Mouse (Mus musculus): Measurements from ENCODE around the gene Lgi1.

Gene Lgi1

GRCm38 (mm10) chr19:38261351-38261750 is 3.0 kb upstream of the Lgi1 start:
- DNase-seq (ENCODE audit: low spot score in 2 of 2): no peak

DNA sequence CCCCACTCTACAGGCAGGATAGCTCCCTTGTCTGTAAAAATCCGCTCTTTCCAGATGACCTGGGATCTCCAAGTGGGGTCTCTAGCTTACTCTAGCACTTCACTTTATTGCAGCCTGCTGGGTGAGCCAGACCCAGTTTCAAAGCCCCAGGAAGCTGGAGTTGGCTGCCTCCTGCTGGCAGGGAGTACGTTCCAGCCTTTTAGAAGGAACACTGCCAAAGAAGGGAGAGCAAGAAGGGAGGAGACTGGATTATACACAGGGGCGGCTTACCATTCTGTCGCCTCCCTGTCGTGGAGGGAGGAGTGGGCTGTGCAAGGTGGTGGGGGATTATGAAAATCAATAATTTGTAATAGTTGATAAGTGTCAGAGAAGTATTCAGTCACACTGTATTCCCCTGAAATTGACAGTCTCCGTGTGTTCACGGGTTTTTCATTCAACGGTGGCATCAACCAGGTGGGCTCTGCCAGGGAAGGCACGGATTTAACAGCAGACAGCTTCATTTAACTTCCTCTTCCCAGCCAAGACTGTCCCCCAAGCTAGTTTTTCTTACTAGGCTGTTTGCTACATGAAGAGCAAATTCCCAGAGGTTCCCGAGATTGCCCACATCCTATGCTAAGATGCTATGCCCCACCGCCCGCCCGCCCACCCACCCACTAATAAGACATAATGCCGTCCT is 369 bp upstream of the Lgi1 start:
- no peak for DNase-seq (ENCODE audit: low spot score in 2 of 2)

DNA sequence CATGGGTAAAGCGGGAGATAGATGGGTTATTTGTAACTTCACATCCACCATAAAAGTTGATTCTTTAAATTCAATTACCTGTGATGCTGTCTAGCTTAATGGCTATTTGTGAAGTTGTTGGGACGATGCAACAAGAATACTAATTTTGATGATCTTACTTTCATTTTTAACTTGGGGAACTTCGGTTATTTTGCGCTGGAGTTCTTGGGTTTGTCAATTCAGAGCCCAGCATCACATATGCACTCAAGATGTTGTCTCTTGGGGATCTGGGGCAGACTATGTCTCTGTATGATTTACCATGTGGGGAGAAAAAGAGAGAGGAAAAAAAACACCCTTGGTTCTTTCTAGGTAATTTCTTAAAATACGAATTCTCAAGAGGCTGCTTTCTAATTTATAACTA is 1.4 kb downstream of the Lgi1 start:
- DNase-seq (ENCODE audit: low spot score in 2 of 2): no peak

DNA sequence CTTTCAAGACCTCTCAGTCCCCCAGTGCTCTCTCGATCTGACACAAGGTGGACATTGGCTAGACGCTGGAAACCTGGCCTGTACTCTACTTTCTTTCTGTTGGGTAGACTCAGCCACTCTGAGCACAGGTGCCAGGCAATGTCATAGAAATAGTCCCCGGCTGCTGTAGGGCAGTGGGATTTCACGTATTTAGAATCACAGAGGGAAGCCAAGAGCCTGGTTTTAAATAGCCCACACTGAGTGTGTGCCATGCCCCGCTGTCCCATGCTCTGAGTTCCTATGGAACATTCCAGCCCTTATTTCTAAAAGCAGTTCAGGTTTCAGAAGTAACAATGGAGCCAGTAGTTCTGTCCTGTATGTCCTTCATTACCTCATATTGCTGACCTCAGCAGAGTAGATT is 3.1 kb downstream of the Lgi1 start:
- DNase-seq (ENCODE audit: low spot score in 2 of 2): no peak

DNA sequence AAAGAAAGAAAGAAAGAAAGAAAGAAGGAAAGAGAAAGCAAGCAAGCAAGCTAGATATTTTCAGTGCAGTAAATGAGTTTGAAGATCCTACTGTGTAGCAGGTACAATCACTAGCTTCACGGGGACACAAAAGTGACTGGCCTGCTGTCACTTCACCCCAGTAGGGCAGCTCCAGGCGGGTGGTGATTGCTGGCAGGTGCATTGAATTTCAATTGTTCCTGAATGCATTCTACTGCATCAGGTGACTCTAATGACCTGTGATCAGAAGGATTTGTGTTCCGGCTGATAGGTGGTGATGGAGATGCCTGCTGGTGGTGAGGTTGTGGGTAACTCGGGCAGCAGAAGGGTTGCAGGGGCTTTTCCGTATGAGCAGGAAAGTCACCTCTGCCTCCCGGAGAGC is 6.7 kb downstream of the Lgi1 start:
- DNase-seq (ENCODE audit: low spot score in 2 of 2): no peak

GRCm38 (mm10) chr19:38273820-38274219 is 9.5 kb downstream of the Lgi1 start:
- no peak for DNase-seq (ENCODE audit: low spot score in 2 of 2)

GRCm38 (mm10) chr19:38274747-38275421 is 10.5 kb downstream of the Lgi1 start:
- DNase-seq (ENCODE audit: low spot score in 2 of 2): no peak

DNA sequence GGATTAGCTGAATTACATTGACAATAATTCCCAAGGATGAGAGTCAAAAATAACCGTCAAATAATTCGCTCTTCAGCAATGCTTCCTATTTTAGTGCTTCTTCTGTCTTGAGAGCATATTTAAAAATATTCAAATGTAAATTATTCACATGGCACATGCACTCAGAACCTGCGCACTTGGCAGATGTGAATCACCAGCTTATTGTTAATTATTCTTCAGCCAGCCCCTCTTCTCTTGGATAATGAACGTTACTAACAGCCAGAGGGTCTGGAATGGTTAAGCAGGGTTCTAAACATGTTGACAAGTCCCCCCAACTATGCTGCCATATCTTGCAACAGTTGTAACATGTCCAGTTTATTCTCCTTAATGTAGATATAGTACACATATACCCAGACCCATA is 11.9 kb downstream of the Lgi1 start:
- DNase-seq (ENCODE audit: low spot score in 2 of 2): no peak

DNA sequence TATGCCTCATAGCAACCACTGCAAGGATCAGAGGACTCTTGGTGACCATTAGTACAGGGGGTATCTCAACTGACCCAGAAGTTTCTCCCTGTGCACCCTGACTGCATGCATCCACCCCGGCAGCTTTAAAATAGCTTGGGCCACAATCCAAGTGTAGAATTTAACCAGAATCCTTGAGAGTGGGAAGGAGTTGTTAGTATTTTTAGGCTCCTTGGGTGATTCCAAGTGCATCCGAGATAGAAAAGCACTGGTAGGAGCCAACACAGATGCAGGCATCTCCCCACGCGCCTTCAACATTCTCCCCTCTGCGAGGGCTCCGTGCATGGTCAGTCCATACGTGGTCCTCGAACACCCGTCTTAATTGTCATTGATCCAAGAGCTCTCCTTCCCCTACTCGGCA is 15.9 kb downstream of the Lgi1 start:
- no peak for DNase-seq (ENCODE audit: low spot score in 2 of 2)

DNA sequence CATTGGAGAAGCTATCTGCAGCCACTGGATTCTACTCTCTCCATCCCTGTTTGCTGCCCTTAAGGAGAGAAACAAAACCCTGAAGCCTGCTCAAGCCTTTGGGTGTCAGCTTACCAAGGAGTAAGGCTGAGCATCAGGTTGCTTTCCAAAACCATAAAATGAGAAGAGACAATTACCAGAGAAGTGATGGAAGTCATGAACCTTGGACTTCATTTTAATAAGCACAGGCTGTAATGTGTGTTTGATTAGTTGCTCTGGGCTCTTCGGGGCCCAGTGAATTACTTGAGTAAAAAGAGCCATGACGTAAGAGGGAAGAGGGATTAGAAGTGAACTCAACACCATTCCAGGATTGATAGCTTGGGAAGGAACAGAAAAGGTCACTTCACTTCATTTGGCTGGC is 18.1 kb downstream of the Lgi1 start:
- no peak for DNase-seq (ENCODE audit: low spot score in 2 of 2)

- no peak for DNase-seq (ENCODE audit: low spot score in 2 of 2)
Measured at GRCm38 (mm10) chr19:38288556-38288955, 24.2 kb downstream of the Lgi1 start.

GRCm38 (mm10) chr19:38291432-38291831 is 27.1 kb downstream of the Lgi1 start:
- no peak for DNase-seq (ENCODE audit: low spot score in 2 of 2)

DNA sequence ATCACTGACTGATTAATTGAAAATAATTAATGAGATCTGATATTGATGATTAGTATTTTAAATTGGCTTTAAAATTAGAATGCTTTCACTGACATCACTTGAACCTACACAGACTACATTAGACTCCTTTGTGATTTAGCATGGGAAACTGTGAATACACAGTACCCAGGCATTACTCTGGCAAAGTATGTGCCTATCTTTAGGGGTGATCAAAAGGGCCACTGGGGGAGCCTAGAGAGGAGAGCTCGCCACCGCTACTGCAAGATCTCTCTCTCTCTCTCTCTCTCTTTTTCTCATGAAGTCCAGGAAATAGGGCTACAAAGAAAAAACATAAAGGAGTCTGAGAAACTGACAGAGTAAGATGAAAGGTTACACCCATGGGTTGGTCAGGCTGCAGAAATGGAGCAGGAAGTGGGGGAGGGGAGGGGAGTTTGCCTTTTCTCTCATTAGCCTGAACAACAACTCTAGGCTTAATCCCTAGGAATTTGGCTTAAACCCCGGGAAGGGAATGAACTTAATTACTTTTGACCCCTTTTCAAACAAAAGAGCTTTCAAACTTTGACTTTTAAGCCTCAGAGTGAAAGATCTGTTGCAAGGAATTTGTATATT is 33.8 kb downstream of the Lgi1 start:
- no peak for DNase-seq (ENCODE audit: low spot score in 2 of 2)

GRCm38 (mm10) chr19:38308116-38308515 is 43.8 kb downstream of the Lgi1 start:
- DNase-seq (ENCODE audit: low spot score in 2 of 2): no peak

GRCm38 (mm10) chr19:38315099-38315498 is 50.8 kb downstream of the Lgi1 start:
- no peak for DNase-seq (ENCODE audit: low spot score in 2 of 2)

- no peak for DNase-seq (ENCODE audit: low spot score in 2 of 2)
Measured at GRCm38 (mm10) chr19:38316602-38317313, 52.4 kb downstream of the Lgi1 start.

- no peak for DNase-seq (ENCODE audit: low spot score in 2 of 2)
Measured at GRCm38 (mm10) chr19:38318308-38318707, 54.0 kb downstream of the Lgi1 start.

GRCm38 (mm10) chr19:38319168-38319567 is 54.8 kb downstream of the Lgi1 start:
- DNase-seq (ENCODE audit: low spot score in 2 of 2): no peak

DNA sequence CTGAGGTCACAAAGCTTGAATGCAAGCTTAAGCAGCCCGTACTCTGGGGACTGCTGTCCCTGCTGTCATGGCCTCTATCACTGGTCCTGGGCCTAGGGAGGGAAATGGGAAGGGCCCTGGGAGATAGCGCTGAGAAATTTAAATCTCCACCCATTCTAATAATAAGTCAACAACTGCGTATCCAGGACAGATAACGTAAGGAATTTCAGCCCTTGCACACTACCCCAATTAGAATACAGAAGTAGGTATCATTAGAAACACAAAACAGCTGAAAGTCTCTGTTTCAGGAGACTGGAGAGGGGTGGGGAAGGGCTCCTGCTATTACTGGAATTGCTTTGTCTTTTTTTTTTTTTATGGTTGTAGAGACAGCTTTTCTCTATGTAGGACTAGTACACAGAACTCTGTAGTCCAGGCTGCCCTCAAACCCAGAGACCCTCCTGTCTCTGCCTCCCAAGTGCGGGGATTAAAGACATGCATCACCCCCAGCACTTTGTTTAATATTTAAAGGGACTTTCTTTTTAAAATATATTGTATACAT is 56.4 kb downstream of the Lgi1 start:
- DNase-seq (ENCODE audit: low spot score in 2 of 2): no peak

- no peak for DNase-seq (ENCODE audit: low spot score in 2 of 2)
Measured at GRCm38 (mm10) chr19:38323726-38324125, 59.4 kb downstream of the Lgi1 start.

- no peak for DNase-seq (ENCODE audit: low spot score in 2 of 2)
Measured at GRCm38 (mm10) chr19:38324147-38325028, 60.1 kb downstream of the Lgi1 start.

Data from spleen, postnatal 14 days (tissue).